Mouse (Mus musculus): ENCODE measurements around the gene Gm20388.

DNA sequence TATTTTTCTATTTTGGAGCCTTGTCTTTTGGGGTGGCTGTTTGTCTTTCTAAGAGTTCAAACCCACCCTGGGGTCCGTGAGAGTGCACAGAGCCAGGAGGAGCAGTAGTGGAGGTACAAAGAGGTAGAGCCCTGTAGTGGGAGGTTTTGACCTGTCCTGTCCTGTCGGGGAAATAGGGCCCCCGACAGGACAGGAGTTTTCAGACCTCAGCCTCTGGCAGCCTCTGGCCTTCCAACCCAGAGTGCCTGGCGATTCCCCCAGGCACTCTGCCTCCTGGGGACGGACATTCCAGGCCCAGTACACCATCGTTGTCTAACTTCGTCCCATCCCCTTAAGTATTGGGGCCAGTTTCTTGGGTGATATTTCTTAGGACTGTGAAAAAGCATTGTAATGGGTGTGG lies 1211.7 kb downstream of the Gm20388 start:
- no peak for TF ChIP-seq HCFC1 (IDR thresholded peaks at IDR 0.05; ENCODE audit: borderline replicate concordance, insufficient read depth, low read length)
- TF ChIP-seq CHD2 (IDR thresholded peaks at IDR 0.05; ENCODE audit: low read depth, low read length): no peak
- no peak for TF ChIP-seq MAFK (IDR thresholded peaks at IDR 0.05; ENCODE audit: insufficient read depth, low read depth, low read length)
